9 mouse cellular contexts compared by ENCODE assay signal in the genomic region with DNA sequence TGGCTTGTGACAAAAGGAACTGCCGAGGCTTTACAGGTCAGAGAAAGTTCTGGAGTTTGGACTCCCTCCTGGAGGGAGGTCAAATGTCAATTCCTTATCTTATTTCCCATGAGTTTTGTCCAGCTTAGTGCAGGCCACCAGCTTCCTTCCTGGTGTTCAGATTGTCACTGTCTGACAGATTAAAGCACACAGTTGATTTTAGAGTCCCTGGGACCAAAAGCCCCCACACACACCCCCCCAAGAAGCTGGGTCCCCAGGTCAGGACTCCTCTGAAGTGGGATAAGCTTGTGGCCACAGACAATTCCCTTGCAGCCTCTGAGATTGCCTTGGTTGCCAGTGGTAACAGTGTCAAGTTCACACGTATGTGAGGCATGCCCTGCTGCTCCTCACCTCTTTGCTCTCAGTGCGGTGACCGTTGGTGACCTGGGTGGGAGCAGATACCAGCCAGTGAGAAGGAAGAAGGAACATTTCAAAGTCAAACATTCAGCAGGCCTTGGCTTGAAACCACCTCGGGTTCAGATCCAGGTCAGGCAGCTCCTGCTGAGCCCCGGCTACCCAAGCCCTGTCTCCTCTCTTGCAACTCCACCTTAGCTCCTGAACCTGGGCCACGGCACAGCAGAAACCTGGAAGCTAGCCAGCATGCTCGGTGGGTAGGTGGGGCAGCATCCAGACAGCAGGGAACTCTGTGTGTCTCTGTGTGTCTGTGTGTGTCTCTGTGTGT.
DNase-seq lines count a peak whose midpoint lies in the region; ATAC-seq and TF ChIP-seq lines count a peak whose summit lies in the region.
"Had no signal": no experiment of that assay in that cellular context is flagged by ENCODE, and none has a peak within 500 bp of the region (broad histone marks: within the 10 kb centered on the region; RNA-seq: fewer than 3 reads in every experiment).

No protein-coding gene starts in this region.

- H3K4me1 ChIP-seq in heart, embryonic 11.5 days (ENCODE audit: control insufficient read depth, insufficient read depth, low read length) = 0 out of 2 replicates have a peak, but pooled peaks cover 6% of the 10 kb centered on the region
- no peaks in the 10 kb centered on the region for H3K4me1 ChIP-seq in forebrain, postnatal 0 days (ENCODE audit: insufficient read depth)

- H3K9me3 ChIP-seq in heart, embryonic 11.5 days (replicated peaks; ENCODE audit: control insufficient read depth, low read length) = no peaks in the 10 kb centered on the region
- no peaks in the 10 kb centered on the region for H3K9me3 ChIP-seq in forebrain, postnatal 0 days (ENCODE audit: low read length)
- H3K9me3 ChIP-seq: limb, embryonic 12.5 days had no signal

- TF ChIP-seq CTCF in forebrain, postnatal 0 days (IDR thresholded peaks at IDR 0.05; ENCODE audit: low read depth) = no peak

- 25% methylated on average over 8 of the region's 8 CpGs for WGBS in heart, embryonic 11.5 days (ENCODE audit: insufficient replicate concordance)
- 54% methylated on average over 8 of the region's 8 CpGs for WGBS in forebrain, postnatal 0 days

- H3K4me3 ChIP-seq in heart, embryonic 11.5 days (ENCODE audit: low read depth, low read length) = no peak overlapping the region
- no peak overlapping the region for H3K4me3 ChIP-seq in forebrain, postnatal 0 days (ENCODE audit: low read depth, low read length)
- H3K4me3 ChIP-seq: limb, embryonic 12.5 days had no signal

- no peak overlapping the region for H3K4me2 ChIP-seq in heart, embryonic 11.5 days
- H3K4me2 ChIP-seq in forebrain, postnatal 0 days (ENCODE audit: low read depth) = no peak overlapping the region
- H3K4me2 ChIP-seq: limb, embryonic 12.5 days had no signal

- no peak overlapping the region for H3K27ac ChIP-seq in heart, embryonic 11.5 days (ENCODE audit: low read depth, low read length)
- H3K27ac ChIP-seq in forebrain, postnatal 0 days (ENCODE audit: low read depth, low read length) = no peak overlapping the region
- H3K27ac ChIP-seq: limb, embryonic 12.5 days had no signal

- no peak overlapping the region for H3K9ac ChIP-seq in heart, embryonic 11.5 days (ENCODE audit: low read depth, low read length)
- no peak overlapping the region for H3K9ac ChIP-seq in forebrain, postnatal 0 days
- H3K9ac ChIP-seq: limb, embryonic 12.5 days had no signal

- DNase-seq in heart, adult 11 months = peak; percentile 96
- DNase-seq in cerebellum, adult 11-12 months = peak; percentile 27
- peak; percentile 14 for DNase-seq in heart, postnatal 4 days
- DNase-seq in lung, postnatal 10 days = peak; percentile 55
- no peak for DNase-seq in forebrain, postnatal 0 days
- no peak for DNase-seq in layer of hippocampus, postnatal 36 days

- no peaks in the 10 kb centered on the region for H3K36me3 ChIP-seq in heart, embryonic 11.5 days (ENCODE audit: control insufficient read depth, insufficient read depth, low read length)
- no peaks in the 10 kb centered on the region for H3K36me3 ChIP-seq in forebrain, postnatal 0 days (ENCODE audit: insufficient read depth)
- H3K36me3 ChIP-seq: limb, embryonic 12.5 days had no signal

- no peaks in the 10 kb centered on the region for H3K27me3 ChIP-seq in heart, embryonic 11.5 days (ENCODE audit: control insufficient read depth, insufficient read depth, low read length)
- H3K27me3 ChIP-seq in forebrain, postnatal 0 days (ENCODE audit: insufficient read depth, low read length) = no peaks in the 10 kb centered on the region

- no peak for ATAC-seq in heart, embryonic 11.5 days (replicated peaks; ENCODE audit: insufficient number of reproducible peaks, low FRiP score, low TSS enrichment)
- ATAC-seq in forebrain, postnatal 0 days = no peak
- no peak for ATAC-seq in megakaryocyte-erythroid progenitor cell, adult 5-6 weeks (replicated peaks; ENCODE audit: low FRiP score, low TSS enrichment, poor library complexity, severe bottlenecking)

Comparison
In these comparisons a context has a peak if more than half of its experiments do, and no peak if none do; other contexts are left out.
1. DNase-seq: peak in heart, adult 11 months (single experiment), cerebellum, adult 11-12 months (single experiment), heart, postnatal 4 days (single experiment) and lung, postnatal 10 days (single experiment); none in forebrain, postnatal 0 days (single experiment) and layer of hippocampus, postnatal 36 days (0 of 2).